Mouse (Mus musculus): Measurements from ENCODE around the gene Pappa. TPM values are rescaled to one million over a fixed set of nuclear protein-coding genes. Genes with fewer than 3 reads are reported as not detected.

Pappa gene
- total RNA-seq, 2 experiments from 2014 or later = 0.61 to 0.88 TPM

DNA sequence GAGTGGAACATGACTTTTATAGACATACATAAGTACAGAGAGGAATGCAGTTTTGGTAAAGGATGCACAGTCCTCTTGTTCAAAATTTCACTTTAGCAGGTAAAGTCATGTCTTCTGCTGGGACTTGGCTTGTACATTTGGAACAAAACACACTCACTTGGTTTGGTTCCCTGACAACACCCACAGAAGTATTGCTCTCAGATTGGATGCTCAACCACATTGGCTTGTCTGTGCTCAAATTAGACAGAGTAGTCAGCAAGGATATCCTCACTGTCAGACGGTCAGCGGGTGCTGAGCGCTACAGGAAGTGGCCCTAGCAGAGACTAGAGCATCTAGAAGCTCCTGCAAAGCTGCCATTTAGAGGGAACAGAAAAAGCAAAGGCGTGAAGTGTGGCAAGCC is 197.4 kb downstream of the Pappa start:
- intact Hi-C loops (cut with DNase I) = no loop called here
- no peak for DNase-seq

GRCm38 (mm10) chr4:65321959-65322358 is 198.0 kb downstream of the Pappa start:
- intact Hi-C loops (cut with DNase I) = no loop called here

GRCm38 (mm10) chr4:65325816-65326215 is 201.8 kb downstream of the Pappa start:
- intact Hi-C loops (cut with DNase I) = no loop called here

More at GRCm38 (mm10) chr4:65321959-65322358, 198.0 kb downstream of the Pappa start:
- DNase-seq = peak in 1 of 2 experiments; percentile 23

GRCm38 (mm10) chr4:65328486-65329308 is 204.7 kb downstream of the Pappa start:
- intact Hi-C loops (cut with DNase I) = no loop called here
- no peak for DNase-seq

More at GRCm38 (mm10) chr4:65325816-65326215, 201.8 kb downstream of the Pappa start:
- DNase-seq = no peak

GRCm38 (mm10) chr4:65333718-65334117 is 209.7 kb downstream of the Pappa start:
- intact Hi-C loops (cut with DNase I) = no loop called here
- DNase-seq = no peak

GRCm38 (mm10) chr4:65341766-65342165 is 217.8 kb downstream of the Pappa start:
- intact Hi-C loops (cut with DNase I) = no loop called here
- no peak for DNase-seq

GRCm38 (mm10) chr4:65350521-65350920 is 226.5 kb downstream of the Pappa start:
- no peak for DNase-seq
- intact Hi-C loops (cut with DNase I) = no loop called here

DNA sequence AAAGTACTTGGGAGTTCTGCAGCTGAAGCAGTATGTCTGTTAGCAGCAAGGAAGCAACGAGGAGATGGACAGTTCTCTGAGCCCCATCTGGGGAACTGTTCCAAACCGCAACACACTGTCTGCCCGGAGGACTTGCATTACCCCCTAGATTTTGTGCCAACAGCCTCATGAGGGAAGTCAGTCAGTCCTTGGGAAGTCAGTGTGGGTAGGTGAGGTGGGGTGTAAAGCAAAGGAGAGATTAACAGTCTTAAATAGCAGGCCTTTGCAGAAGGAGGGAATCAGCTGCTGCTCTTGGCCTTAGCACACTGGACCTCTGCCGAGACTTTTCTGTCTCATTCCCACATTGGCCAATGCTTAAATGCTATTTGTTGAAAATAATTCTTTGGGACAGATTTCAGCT is 230.6 kb downstream of the Pappa start:
- peak; percentile 18 to 31 for DNase-seq
- intact Hi-C loops (cut with DNase I) = no loop called here

DNA sequence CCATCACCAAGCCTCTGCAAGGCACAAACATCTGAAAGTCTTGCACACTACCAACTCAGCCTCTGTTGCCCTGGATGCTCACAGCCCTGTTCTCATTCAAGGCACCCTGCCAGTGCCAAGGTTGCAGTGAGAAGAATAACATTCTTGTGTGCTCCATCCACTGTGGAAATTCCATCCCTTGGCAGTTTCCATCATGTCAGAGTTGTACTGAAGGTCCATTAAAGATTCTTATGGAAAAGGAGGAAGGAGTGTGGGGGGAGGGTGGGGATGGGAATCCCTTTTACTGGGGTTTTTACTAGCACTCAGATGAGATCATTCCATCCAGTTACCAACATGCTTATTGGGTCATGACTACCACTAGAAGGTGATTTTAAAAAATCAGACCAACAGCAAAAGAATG is 243.2 kb downstream of the Pappa start:
- no peak for DNase-seq
- intact Hi-C loops (cut with DNase I) = no loop called here

GRCm38 (mm10) chr4:65372731-65373130 is 248.8 kb downstream of the Pappa start:
- peak; percentile 32 to 43 for DNase-seq
- intact Hi-C loops (cut with DNase I) = no loop called here

- DNase-seq = no peak
- intact Hi-C loops (cut with DNase I) = no loop called here
Observed at GRCm38 (mm10) chr4:65373841-65374240, 249.9 kb downstream of the Pappa start.

- DNase-seq = no peak
- intact Hi-C loops (cut with DNase I) = no loop called here
Observed at GRCm38 (mm10) chr4:65376571-65376970, 252.6 kb downstream of the Pappa start.

GRCm38 (mm10) chr4:65379461-65379860 is 255.5 kb downstream of the Pappa start:
- intact Hi-C loops (cut with DNase I) = no loop called here
- no peak for DNase-seq

GRCm38 (mm10) chr4:65383070-65383469 is 259.1 kb downstream of the Pappa start:
- DNase-seq = no peak
- intact Hi-C loops (cut with DNase I) = no loop called here

GRCm38 (mm10) chr4:65391001-65391400 is 267.0 kb downstream of the Pappa start:
- intact Hi-C loops (cut with DNase I) = no loop called here
- DNase-seq = peak; percentile 5 to 28

GRCm38 (mm10) chr4:65396806-65397205 is 272.8 kb downstream of the Pappa start:
- DNase-seq = no peak
- intact Hi-C loops (cut with DNase I) = no loop called here

DNA sequence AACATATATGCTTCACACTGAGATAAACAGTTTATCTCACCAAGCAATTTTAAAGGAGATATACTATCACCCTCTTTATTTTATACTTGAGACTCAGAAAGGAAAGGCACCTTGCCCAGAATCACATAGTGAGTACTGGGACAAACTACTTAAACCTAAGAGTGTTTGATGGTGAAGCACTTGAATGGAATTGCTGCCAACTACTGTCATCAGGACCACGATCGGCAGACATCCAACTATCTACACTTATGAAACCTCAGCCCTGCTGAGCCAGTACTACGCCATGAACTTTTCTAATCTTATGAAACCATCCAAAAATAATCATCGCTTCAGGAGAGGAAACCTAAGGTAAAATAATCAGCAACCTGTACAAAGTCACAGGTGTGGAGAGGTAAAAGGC is 275.5 kb downstream of the Pappa start:
- DNase-seq = no peak
- intact Hi-C loops (cut with DNase I) = no loop called here

DNA sequence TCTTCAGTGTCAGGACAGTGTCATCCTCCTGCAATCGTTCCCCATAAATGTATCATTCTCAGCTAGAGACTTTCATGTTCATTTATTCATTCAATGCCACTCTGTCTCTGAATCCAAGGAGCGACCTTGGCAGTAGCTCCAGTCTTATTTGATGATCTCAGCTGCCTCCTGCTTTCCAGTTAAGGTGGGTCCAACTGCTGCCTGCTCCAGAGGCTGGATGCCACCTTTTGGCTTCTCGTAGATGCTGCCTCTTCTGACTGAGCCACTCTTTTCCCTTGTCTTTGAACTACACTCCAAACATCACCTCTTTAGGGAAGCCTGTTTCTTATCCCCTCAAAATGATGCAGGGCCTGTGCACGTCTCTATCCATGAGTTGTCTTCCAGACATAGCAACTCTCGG is 278.3 kb downstream of the Pappa start:
- DNase-seq = no peak
- intact Hi-C loops (cut with DNase I) = no loop called here

DNA sequence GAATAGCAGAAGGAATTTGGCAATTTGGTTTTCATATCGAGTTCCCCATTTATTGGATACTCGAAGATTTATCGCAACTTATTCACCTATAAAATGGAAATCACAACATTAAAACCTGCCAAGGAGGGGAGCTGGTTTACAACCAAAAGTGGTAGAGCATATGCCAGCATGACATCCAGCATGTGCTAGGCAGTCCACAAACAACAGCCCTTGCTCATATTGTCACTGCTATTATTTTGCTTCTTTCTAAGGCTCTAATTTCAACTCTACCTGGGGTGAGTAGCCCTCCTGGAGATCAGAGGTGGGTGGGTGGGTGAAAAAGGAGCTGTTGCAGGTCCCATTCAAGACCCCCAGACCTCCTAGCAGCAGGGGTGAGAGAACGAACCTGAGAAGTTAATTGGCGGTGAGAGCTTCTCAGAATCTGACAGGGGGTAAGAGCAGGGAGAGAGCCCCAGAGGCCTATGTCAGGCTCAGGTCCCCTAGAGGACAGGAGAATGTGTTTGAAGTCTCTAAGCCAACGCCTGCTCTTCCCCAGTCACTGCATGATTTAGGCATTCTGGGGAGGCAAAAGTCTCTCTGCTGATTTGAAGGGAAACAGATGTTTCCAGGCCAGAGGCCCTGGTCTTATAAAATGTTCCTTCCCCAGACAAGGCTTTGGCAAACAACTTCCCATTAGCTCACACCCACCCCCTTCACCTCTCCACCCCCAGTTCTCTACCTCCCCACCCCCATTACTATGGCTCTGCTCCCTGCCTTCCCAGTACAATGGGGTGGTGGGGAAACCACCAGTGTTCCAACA is 279.1 kb downstream of the Pappa start:
- intact Hi-C loops (cut with DNase I) = no loop called here
- peak; percentile 2 to 12 for DNase-seq
